Mouse (Mus musculus) spleen, adult 12 weeks (tissue): Measurements from ENCODE around the gene Exoc2.

Experiments
- DNase-seq: peaks from one replicate; pipeline ENCODE4 v3.0.0; 2022; ENCODE audit warnings: low spot score

The Exoc2 gene

GRCm38 (mm10) chr13:30819891-30820290 lies 154.0 kb downstream of the Exoc2 start:
- DNase-seq: no peak

GRCm38 (mm10) chr13:30817436-30817835 lies 156.5 kb downstream of the Exoc2 start:
- no peak for DNase-seq

GRCm38 (mm10) chr13:30814256-30814655 lies 159.6 kb downstream of the Exoc2 start:
- DNase-seq: no peak

GRCm38 (mm10) chr13:30813464-30813863 lies 160.4 kb downstream of the Exoc2 start:
- no peak for DNase-seq

GRCm38 (mm10) chr13:30809240-30809639 lies 164.7 kb downstream of the Exoc2 start:
- no peak for DNase-seq

GRCm38 (mm10) chr13:30802336-30802955 lies 171.4 kb downstream of the Exoc2 start:
- DNase-seq: no peak

- no peak for DNase-seq
Measured at GRCm38 (mm10) chr13:30801886-30802285, 172.0 kb downstream of the Exoc2 start.

- DNase-seq: no peak
Measured at GRCm38 (mm10) chr13:30795960-30796359, 177.9 kb downstream of the Exoc2 start.

- DNase-seq: no peak
Measured at GRCm38 (mm10) chr13:30793616-30794015, 180.3 kb downstream of the Exoc2 start.

GRCm38 (mm10) chr13:30793196-30793595 lies 180.7 kb downstream of the Exoc2 start:
- no peak for DNase-seq

- no peak for DNase-seq
Measured at GRCm38 (mm10) chr13:30792741-30793140, 181.2 kb downstream of the Exoc2 start.

GRCm38 (mm10) chr13:30792308-30792707 lies 181.6 kb downstream of the Exoc2 start:
- peak; percentile 33 for DNase-seq

GRCm38 (mm10) chr13:30790016-30790415 lies 183.9 kb downstream of the Exoc2 start:
- no peak for DNase-seq

- no peak for DNase-seq
Measured at GRCm38 (mm10) chr13:30788421-30788820, 185.5 kb downstream of the Exoc2 start.

- DNase-seq: no peak
Measured at GRCm38 (mm10) chr13:30787960-30788359, 185.9 kb downstream of the Exoc2 start.

- no peak for DNase-seq
Measured at GRCm38 (mm10) chr13:30787556-30787955, 186.3 kb downstream of the Exoc2 start.

GRCm38 (mm10) chr13:30787036-30787320 lies 186.9 kb downstream of the Exoc2 start:
- no peak for DNase-seq

- DNase-seq: peak; percentile 58
Measured at GRCm38 (mm10) chr13:30786235-30787035, 187.5 kb downstream of the Exoc2 start.

GRCm38 (mm10) chr13:30785423-30786040 lies 188.4 kb downstream of the Exoc2 start:
- no peak for DNase-seq

GRCm38 (mm10) chr13:30782419-30782818 lies 191.5 kb downstream of the Exoc2 start:
- no peak for DNase-seq

- no peak for DNase-seq
Measured at GRCm38 (mm10) chr13:30781905-30782304, 192.0 kb downstream of the Exoc2 start.

GRCm38 (mm10) chr13:30777678-30778179 lies 196.2 kb downstream of the Exoc2 start:
- DNase-seq: no peak

GRCm38 (mm10) chr13:30776021-30776420 lies 197.9 kb downstream of the Exoc2 start:
- no peak for DNase-seq
